Mouse (Mus musculus) liver, postnatal 0 days (tissue): ENCODE results near the gene Apol7e.
"Not testable (repeated sequence)": the region's sequence is repeated elsewhere in the genome, so short reads cannot be mapped to it uniquely, and the experiment has no call there.

ENCODE experiments used
- CTCF ChIP-seq: sonication (generic); IDR thresholded peaks from 2 replicates; pipeline ENCODE4 v1.5.1; 2016; ENCODE audit warnings: antibody characterized with exemption, low read depth
- EP300 ChIP-seq: IDR thresholded peaks from 2 replicates; pipeline ENCODE4 v1.6.1; 2016; ENCODE audit warnings: antibody characterized with exemption, low read depth, mild to moderate bottlenecking

DNA sequence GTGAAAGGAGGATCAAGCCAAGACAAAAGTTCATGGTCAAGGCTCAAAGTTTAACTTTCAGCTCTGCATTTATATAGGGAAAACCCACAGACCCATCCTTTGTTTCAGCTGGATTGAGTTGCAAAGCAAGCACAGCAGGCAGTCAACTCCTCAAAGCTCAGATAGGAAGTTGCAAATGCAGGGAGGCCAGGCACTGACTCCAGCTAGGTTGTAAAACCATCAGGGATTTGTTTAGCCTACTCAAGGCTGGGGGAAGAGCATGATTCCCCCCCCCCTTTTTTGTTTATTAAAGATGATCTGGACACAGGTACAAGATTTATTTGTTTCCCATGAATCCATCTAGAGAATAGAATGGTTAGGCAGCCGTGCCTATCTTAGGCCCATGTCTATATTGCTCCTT lies 24.6 kb upstream of the Apol7e start:
- TF ChIP-seq CTCF, EP300: not testable (repeated sequence)
